In genomic region chr19:40202947-40203346, GRCm38 (mm10) we compare ENCODE assay signal across 17 mouse cellular contexts. TPM values are rescaled to one million over a fixed set of nuclear protein-coding genes. Genes with fewer than 3 reads are reported as not detected.
"Had no signal": no experiment of that assay in that cellular context is flagged by ENCODE, and none has a peak within 500 bp of the region (broad histone marks: within the 10 kb centered on the region; RNA-seq: fewer than 3 reads in every experiment).

No protein-coding gene starts in this region.

RNA-seq across cellular contexts. Expression of gene Cyp2c70, which starts 15.8 kb away (rescaled TPM):
- total RNA-seq: gastrocnemius, adult 2 months; gastrocnemius, postnatal 25 days; granulocyte monocyte progenitor cell, adult 5-6 weeks had no signal
- polyA plus RNA-seq: heart, embryonic 12.5 days; heart, embryonic 14.5 days; heart, embryonic 16.5 days; hindbrain, embryonic 10.5 days; hindbrain, embryonic 12.5 days; hindbrain, embryonic 14.5 days; hindbrain, embryonic 16.5 days; inflammation-experienced regulatory T-cells, adult 6 months; kidney, adult 2 months; kidney, postnatal 0 days; large intestine, adult 2 months; limb, embryonic 11.5 days; limb, embryonic 13.5 days; limb, embryonic 15.5 days had no signal
